Mouse (Mus musculus): Measurements from ENCODE around the gene Gm43191. TPM values are rescaled to one million over a fixed set of nuclear protein-coding genes. Genes with fewer than 3 reads are reported as not detected.

The Gm43191 gene
- polyA plus RNA-seq, 1 experiment from 2014 or later: not detected

- Histone ChIP-seq H3K9me3 (ENCODE audit: control insufficient read depth, low read length) (no peaks in the 10 kb centered on the region), H3K4me3 (ENCODE audit: low read depth, low read length) (no peak overlapping the region), H3K9ac (ENCODE audit: low read length) (no peak overlapping the region), H3K4me2 (replicated peaks; ENCODE audit: low read depth) (no peak overlapping the region), H3K4me1 (replicated peaks; ENCODE audit: control insufficient read depth, insufficient read depth) (no peaks in the 10 kb centered on the region), H3K36me3 (ENCODE audit: control insufficient read depth, insufficient read depth, low read length) (peaks cover 12% of the 10 kb centered on the region; the same call in 1 of the 2 replicates), H3K27me3 (ENCODE audit: control insufficient read depth, insufficient read depth, low read length) (no peaks in the 10 kb centered on the region), H3K27ac (replicated peaks) (no peak overlapping the region)
- ATAC-seq (ENCODE audit: low FRiP score, low TSS enrichment): no peak
- no peak for DNase-seq (ENCODE audit: low spot score)
- TF ChIP-seq EP300 (optimal IDR thresholded peaks at IDR 0.05): no peak
- no peak for TF ChIP-seq CTCF (IDR thresholded peaks at IDR 0.05; ENCODE audit: low read depth)
- 80% methylated on average over 3 of the region's 3 CpGs for WGBS
These were observed 48.1 kb downstream of the Gm43191 start for GRCm38 (mm10) chr3:116632971-116633370.

DNA sequence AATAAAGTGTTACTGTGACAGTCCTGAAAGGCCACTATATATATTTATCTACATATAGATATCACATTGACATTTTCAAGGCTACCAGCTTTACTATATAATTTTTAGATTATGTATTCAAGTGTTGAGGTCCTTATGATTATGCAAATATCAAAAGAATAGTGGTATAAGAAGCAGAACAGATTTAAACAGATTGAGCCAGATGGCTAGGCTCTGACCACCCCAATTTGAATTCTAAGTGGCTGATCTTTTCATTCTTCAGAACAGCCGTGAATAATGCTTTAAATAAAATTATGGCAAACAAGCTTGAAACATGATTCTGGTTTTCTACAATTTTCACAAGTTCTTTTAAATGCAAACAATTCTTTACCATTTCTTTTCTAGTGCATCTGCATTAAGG, 49.6 kb downstream of the Gm43191 start:
- peaks cover 12% of the 10 kb centered on the region; the same call in 1 of the 2 replicates for H3K36me3 ChIP-seq (ENCODE audit: control insufficient read depth, insufficient read depth, low read length)
- H3K27me3 ChIP-seq (ENCODE audit: control insufficient read depth, insufficient read depth, low read length): no peaks in the 10 kb centered on the region
- TF ChIP-seq CTCF (IDR thresholded peaks at IDR 0.05; ENCODE audit: low read depth) (no peak), EP300 (optimal IDR thresholded peaks at IDR 0.05) (no peak)
- H3K9ac ChIP-seq (ENCODE audit: low read length): no peak overlapping the region
- no peaks in the 10 kb centered on the region for H3K4me1 ChIP-seq (replicated peaks; ENCODE audit: control insufficient read depth, insufficient read depth)
- no peak overlapping the region for H3K4me3 ChIP-seq (ENCODE audit: low read depth, low read length)
- H3K4me2 ChIP-seq (replicated peaks; ENCODE audit: low read depth): no peak overlapping the region
- ATAC-seq (ENCODE audit: low FRiP score, low TSS enrichment) (no peak), DNase-seq (ENCODE audit: low spot score) (no peak)
- no peak overlapping the region for H3K27ac ChIP-seq (replicated peaks)
- no peaks in the 10 kb centered on the region for H3K9me3 ChIP-seq (ENCODE audit: control insufficient read depth, low read length)
- 74% methylated on average over 1 of the region's 1 CpGs for WGBS

GRCm38 (mm10) chr3:116622641-116623040, 58.4 kb downstream of the Gm43191 start:
- Histone ChIP-seq H3K9me3 (ENCODE audit: control insufficient read depth, low read length) (no peaks in the 10 kb centered on the region), H3K27me3 (ENCODE audit: control insufficient read depth, insufficient read depth, low read length) (no peaks in the 10 kb centered on the region), H3K4me1 (replicated peaks; ENCODE audit: control insufficient read depth, insufficient read depth) (no peaks in the 10 kb centered on the region), H3K36me3 (ENCODE audit: control insufficient read depth, insufficient read depth, low read length) (0 out of 2 replicates have a peak, but pooled peaks cover 6% of the 10 kb centered on the region), H3K27ac (replicated peaks) (no peak overlapping the region), H3K4me3 (ENCODE audit: low read depth, low read length) (no peak overlapping the region), H3K4me2 (replicated peaks; ENCODE audit: low read depth) (no peak overlapping the region), H3K9ac (ENCODE audit: low read length) (no peak overlapping the region)
- ATAC-seq (ENCODE audit: low FRiP score, low TSS enrichment) (no peak), DNase-seq (ENCODE audit: low spot score) (no peak)
- TF ChIP-seq EP300 (optimal IDR thresholded peaks at IDR 0.05): no peak
- TF ChIP-seq CTCF (IDR thresholded peaks at IDR 0.05; ENCODE audit: low read depth): no peak
- WGBS: 94% methylated on average over 7 of the region's 7 CpGs

DNA sequence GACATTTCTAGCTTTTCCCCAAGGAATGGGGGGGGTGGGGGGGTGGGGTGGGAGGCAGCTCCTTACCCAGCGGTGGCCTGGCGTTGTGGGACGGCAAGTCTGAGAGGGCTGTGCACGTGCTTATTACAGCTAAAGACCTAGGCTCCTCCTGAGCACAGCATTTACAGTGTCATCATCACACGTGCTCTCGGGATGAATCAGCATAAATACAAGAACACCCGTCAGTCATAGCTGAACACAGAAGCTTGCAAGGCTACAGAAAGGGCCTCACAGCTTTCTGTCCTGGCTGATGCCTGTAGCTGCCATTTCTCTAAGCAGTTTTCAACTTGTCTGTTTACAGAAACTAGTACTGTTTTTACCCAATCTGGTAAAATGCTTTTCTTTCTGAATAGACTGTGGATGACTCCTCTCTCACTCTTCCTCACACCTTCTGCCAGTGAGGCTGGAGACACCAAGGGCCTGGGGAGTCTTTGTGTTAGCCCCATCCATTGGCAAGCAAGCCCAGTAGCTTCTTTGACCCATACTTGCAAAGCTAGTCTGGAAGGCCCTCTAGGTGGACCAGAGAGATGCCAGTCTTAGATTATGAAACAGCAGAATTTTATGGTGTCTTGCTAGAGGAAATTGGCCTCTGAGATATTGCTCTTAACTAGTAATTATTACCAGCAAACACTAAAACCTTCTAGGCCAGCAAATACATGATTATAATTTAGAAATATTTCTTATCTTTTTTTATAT, 60.3 kb downstream of the Gm43191 start:
- H3K9me3 ChIP-seq (ENCODE audit: control insufficient read depth, low read length): no peaks in the 10 kb centered on the region
- H3K4me3 ChIP-seq (ENCODE audit: low read depth, low read length): no peak overlapping the region
- H3K4me2 ChIP-seq (replicated peaks; ENCODE audit: low read depth): no peak overlapping the region
- DNase-seq (ENCODE audit: low spot score): no peak
- no peaks in the 10 kb centered on the region for H3K27me3 ChIP-seq (ENCODE audit: control insufficient read depth, insufficient read depth, low read length)
- 0 out of 2 replicates have a peak, but pooled peaks cover 6% of the 10 kb centered on the region for H3K36me3 ChIP-seq (ENCODE audit: control insufficient read depth, insufficient read depth, low read length)
- no peak overlapping the region for H3K27ac ChIP-seq (replicated peaks)
- no peaks in the 10 kb centered on the region for H3K4me1 ChIP-seq (replicated peaks; ENCODE audit: control insufficient read depth, insufficient read depth)
- TF ChIP-seq EP300 (optimal IDR thresholded peaks at IDR 0.05) (no peak), CTCF (IDR thresholded peaks at IDR 0.05; ENCODE audit: low read depth) (no peak)
- no peak for ATAC-seq (ENCODE audit: low FRiP score, low TSS enrichment)
- no peak overlapping the region for H3K9ac ChIP-seq (ENCODE audit: low read length)
- 87% methylated on average over 7 of the region's 7 CpGs for WGBS

- Histone ChIP-seq H3K4me3 (ENCODE audit: low read depth, low read length) (no peak overlapping the region), H3K27me3 (ENCODE audit: control insufficient read depth, insufficient read depth, low read length) (no peaks in the 10 kb centered on the region), H3K27ac (replicated peaks) (no peak overlapping the region), H3K9ac (ENCODE audit: low read length) (no peak overlapping the region), H3K9me3 (ENCODE audit: control insufficient read depth, low read length) (no peaks in the 10 kb centered on the region), H3K4me2 (replicated peaks; ENCODE audit: low read depth) (no peak overlapping the region), H3K4me1 (replicated peaks; ENCODE audit: control insufficient read depth, insufficient read depth) (no peaks in the 10 kb centered on the region), H3K36me3 (ENCODE audit: control insufficient read depth, insufficient read depth, low read length) (0 out of 2 replicates have a peak, but pooled peaks cover 7% of the 10 kb centered on the region)
- 63% methylated on average over 6 of the region's 6 CpGs for WGBS
- TF ChIP-seq EP300 (optimal IDR thresholded peaks at IDR 0.05) (no peak), CTCF (IDR thresholded peaks at IDR 0.05; ENCODE audit: low read depth) (no peak)
- DNase-seq (ENCODE audit: low spot score) (no peak), ATAC-seq (ENCODE audit: low FRiP score, low TSS enrichment) (no peak)
These were observed 62.2 kb downstream of the Gm43191 start for GRCm38 (mm10) chr3:116618855-116619254.

GRCm38 (mm10) chr3:116615318-116616068, 65.6 kb downstream of the Gm43191 start:
- WGBS: 79% methylated on average over 8 of the region's 8 CpGs
- H3K36me3 ChIP-seq (ENCODE audit: control insufficient read depth, insufficient read depth, low read length): peaks cover 4% of the 10 kb centered on the region; the same call in 1 of the 2 replicates
- TF ChIP-seq CTCF (IDR thresholded peaks at IDR 0.05; ENCODE audit: low read depth): no peak
- no peak for TF ChIP-seq EP300 (optimal IDR thresholded peaks at IDR 0.05)

More at GRCm38 (mm10) chr3:116615318-116616068, 65.6 kb downstream of the Gm43191 start:
- Histone ChIP-seq H3K27ac (replicated peaks) (no peak overlapping the region), H3K9ac (ENCODE audit: low read length) (no peak overlapping the region), H3K27me3 (ENCODE audit: control insufficient read depth, insufficient read depth, low read length) (no peaks in the 10 kb centered on the region), H3K4me3 (ENCODE audit: low read depth, low read length) (no peak overlapping the region), H3K9me3 (ENCODE audit: control insufficient read depth, low read length) (no peaks in the 10 kb centered on the region), H3K4me1 (replicated peaks; ENCODE audit: control insufficient read depth, insufficient read depth) (no peaks in the 10 kb centered on the region), H3K4me2 (replicated peaks; ENCODE audit: low read depth) (no peak overlapping the region)
- DNase-seq (ENCODE audit: low spot score): no peak
- no peak for ATAC-seq (ENCODE audit: low FRiP score, low TSS enrichment)

Data from stomach, postnatal 0 days (tissue).